Mouse (Mus musculus) myocyte (in vitro differentiated cells): Measurements from ENCODE around the gene Cacng8.

Source experiments
- MYOD1 ChIP-seq, 3 experiments: IDR thresholded peaks; one replicate each; pipeline ENCODE4 v1.6.1; 2011; ENCODE audit warnings: control low read depth in 2 of 3, low read depth in 2 of 3, mild to moderate bottlenecking in 2 of 3, moderate library complexity in 1 of 3; ENCODE audit not compliant: insufficient read length in 2 of 3, control insufficient read depth in 1 of 3
- POLR2A ChIP-seq: IDR thresholded peaks from one replicate; pipeline ENCODE4 v1.6.1; 2011; ENCODE audit warnings: low read depth, mild to moderate bottlenecking, control low read depth, moderate library complexity; ENCODE audit not compliant: insufficient read length
- USF1 ChIP-seq: IDR thresholded peaks from one replicate; pipeline ENCODE4 v1.6.1; 2011; ENCODE audit warnings: low read depth, mild to moderate bottlenecking, control low read depth, moderate library complexity

- TF ChIP-seq POLR2A (no peak), MYOD1 (IDR thresholded peaks at IDR 0.05; ENCODE audit: control insufficient read depth in 1 of 3, insufficient read length in 2 of 3, low read depth in 2 of 3) (no peak), USF1 (no peak)
Measured at GRCm38 (mm10) chr7:3450671-3451070, 60.2 kb downstream of the Cacng8 start.
